Mouse (Mus musculus) G1E (cell line): ENCODE data around the gene Plod3.

Source experiments
- CTCF ChIP-seq: IDR thresholded peaks from 2 replicates; pipeline ENCODE4 v1.5.1; 2012; ENCODE audit warnings: low read depth, low read length, inconsistent platforms, mixed read lengths
- TAL1 ChIP-seq: conservative IDR thresholded peaks from 2 replicates; pipeline ENCODE4 v1.6.1; 2012; ENCODE audit warnings: low read depth, low read length, inconsistent platforms, mixed read lengths

DNA sequence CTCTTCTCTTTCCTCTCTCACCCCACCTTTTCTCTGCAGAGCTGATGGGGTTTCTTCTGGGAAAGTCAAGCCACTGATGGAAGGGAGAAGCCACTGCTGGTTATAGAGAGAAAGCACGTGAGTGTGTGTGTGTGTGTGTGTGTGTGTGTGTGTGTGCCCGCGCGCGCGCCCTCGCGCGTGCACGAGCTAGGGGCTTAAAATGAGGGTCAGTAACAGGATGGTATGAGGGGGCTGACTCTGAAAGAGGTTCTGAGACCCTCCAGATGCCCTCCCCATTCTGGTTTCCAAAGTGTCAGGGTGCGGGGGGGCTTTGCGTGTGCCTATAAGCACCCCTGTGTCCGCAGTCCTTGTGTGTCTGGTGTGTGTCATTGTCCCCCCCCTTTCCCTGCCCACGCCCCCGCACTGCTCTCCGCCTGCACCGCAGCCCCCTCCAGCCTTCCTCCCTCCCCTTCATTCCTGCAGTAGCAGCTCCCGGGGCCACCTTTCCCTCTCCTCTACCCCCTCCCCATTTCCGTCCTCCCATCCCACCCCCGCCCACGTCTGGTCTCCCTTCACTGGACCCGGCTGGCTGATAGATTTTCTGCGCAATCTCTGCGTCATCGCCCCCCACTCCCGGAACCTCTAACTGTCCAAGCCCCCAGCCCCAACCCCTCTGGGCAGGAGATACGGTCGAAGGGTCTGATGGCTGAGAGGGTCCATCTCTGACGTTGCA lies 41.9 kb downstream of the Plod3 start:
- TF ChIP-seq CTCF, result no peak
- no peak for TF ChIP-seq TAL1
